Mouse (Mus musculus): ENCODE measurements around the gene Tenm3.

Gene Tenm3

DNA sequence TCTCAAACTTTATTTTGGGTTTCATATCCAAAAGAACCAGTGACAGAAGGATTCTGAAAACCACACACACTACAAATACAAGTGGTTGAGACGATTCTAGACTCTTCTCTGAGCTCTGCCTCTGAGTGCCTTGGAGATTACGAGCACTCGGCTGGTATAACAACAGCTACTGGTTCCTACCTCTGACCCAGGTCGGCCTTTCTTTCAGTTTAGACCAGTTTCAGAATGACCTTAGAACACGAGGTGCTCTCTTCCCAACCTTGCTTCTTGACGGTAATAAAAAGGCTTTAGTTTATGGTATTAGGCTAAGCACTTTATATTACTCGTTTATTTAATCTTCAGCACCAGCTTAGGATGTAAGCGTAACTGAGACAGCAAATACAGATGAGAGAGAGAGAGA is 528.1 kb downstream of the Tenm3 start:
- DNase-seq = no peak

DNA sequence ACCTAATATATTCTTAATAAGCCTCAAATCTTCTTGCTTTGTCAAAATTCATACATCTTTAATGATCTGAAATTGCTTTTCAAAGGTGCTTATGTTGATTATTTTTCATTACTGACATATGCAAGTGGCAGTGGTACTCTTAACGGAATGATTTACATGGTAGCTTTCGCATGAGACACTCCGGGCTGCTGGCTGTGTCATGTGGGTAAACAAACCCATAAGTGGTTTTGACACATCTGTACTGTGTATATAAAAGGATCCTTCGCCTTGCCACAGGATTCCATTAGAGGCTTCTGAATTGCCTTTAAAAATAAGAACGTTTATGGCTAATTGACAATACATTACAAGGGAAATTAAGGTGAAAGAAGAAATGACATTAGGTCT is 529.8 kb downstream of the Tenm3 start:
- no peak for DNase-seq

DNA sequence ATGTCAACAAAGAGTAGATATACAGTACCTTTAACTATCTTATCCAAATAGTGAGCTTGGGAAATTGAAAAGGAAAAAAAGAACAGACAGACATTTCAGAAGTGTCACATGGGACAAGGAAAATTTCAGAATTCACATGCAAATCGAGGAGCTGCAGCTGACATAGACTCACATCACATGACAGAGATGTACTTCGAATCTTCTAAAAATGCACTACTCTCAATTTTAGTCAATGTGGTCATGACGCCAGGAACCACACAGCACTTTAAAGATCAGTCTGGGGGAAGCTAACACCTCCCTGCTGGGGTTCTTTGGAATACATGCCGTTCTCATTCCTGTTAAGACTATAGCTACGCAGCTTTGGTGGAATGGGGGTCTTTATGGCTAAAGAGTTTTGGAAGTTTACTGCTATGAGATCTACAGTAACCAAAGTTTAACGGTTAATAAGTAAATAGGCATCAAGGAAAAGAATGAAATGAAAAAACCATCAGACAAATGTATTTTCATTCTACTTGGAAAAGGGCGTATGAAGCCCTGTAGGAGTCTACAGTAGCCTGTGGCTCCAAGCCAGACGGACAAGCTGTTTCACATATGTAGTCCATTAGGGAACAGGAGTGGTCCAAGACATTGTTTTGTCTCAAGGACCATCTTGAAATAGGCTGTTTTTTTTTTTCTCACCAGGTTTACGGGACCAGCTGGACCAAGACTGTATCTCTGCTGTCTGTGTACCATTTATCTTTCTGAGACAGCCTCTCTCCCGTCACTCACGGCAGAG is 530.4 kb downstream of the Tenm3 start:
- DNase-seq = no peak

DNA sequence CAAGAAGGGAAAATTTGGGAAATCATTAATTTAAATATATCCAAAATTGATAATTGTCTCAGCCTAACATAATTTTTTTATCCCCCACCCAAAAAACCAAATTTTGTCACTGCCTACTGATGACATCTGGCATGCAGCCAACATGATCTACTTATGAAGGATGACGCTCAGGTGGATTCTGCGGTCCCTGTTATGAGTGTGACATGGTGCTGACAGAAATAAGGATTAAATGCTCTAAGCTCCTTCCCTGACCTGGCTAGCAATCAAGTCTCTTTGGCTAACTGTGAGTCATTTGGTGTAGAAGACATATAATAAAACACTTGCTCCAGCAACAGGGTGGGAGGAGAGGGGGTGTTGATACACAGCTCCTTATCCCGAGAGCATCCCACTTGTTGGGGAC is 532.0 kb downstream of the Tenm3 start:
- DNase-seq = no peak

DNA sequence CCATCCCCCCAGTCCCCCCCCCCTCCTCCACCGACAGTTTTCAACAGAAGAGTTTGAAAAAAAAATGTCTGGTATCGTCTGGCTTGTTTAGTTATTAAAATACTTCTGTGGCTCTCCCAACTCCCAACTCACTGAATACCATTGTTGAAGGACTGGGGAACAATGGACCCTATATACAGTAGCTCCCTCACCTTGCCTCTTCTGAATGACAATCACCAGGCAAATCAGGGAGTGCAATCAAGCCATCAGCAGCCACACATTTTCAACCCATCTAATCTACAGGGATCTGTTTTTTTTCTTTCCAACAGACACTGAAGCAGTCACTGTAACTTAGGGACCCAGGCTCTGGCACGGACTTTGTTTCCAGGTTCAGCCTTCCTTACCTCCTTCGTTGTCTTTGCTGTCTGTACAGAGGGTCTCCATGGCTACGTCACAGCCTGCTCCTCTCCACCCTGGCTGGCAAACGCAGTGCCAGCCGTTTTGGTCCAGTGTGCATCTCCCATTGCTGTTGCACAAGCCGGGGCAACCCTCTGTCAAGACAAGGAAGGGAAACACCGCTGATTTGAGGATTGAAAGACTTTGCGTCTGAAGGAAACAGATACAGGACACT is 533.4 kb downstream of the Tenm3 start:
- no peak for DNase-seq

DNA sequence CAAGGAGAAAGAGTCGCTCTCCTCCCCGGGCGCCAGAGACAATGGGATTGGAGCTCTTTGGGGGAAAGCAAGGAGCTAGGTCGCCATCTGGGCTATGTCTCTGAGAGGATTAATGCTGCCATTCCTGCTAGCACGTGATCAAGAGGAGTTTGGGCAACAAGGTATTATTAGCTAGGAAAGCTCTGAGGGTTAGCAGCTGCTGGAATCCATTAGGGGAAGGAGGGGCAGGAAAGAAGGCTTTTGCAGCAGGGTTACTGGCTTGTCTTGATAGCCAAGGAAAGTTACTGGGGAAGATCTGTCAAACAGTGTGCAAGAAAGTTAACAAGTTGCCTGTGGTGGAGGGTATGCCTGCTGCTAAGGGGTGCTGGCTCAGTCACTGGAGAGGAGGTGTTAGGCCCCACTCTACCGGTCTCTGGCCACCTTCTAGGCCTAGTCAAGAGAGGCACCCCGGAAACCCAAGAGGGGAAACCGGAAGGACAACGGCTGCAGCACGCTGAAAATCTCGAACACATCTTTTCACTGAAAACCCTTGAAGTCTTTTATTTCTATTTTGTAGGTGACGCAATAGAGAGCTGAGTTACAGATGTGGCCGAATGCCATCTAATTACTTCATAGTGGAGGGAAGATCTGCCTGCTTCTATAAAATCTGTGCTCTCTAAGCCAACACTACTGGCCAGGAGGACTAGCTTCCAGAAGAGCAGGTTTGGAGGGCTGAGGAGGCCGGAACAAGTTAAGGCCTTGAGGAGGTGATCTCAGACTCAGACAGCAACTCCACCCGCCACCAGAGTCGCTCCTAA is 534.4 kb downstream of the Tenm3 start:
- DNase-seq = no peak

DNA sequence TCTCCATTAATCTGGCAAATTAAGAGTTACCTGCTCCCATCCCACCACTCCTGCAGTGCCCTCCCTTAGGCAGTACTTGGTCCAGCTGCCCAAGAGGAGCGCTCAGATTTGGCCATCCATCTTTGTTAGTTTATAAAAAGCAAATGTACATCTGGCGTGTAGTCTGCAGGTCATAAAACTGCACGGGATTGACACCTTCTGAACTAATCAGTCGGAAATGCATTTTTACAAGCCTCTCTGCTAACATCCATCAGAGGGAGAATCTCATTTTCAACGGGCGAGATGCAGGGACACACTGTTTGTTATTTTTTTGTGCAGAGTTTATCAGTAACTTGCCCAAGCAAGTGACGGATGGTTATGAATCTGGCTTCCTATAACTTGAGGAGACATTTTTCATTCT is 539.5 kb downstream of the Tenm3 start:
- no peak for DNase-seq

DNA sequence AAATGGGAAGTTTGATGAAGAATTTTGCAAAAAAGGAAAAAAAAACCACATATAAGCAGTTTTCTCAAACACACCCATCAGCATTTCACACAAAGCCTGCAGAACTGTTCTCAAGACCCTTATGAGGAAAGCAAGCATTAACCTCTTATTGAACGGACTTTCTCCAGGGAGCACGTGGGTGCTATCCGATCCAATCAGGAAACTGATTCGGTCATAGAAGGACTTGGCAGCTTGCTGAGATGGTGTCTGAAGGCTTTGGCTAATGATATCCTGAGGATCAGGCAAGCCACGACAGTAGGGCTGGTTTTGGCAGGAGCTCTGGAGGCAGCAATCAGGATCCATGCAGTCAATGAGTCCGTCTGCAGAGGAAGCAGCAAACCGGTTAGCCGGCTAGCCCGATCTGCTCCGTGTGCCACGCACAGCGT is 543.1 kb downstream of the Tenm3 start:
- no peak for DNase-seq

DNA sequence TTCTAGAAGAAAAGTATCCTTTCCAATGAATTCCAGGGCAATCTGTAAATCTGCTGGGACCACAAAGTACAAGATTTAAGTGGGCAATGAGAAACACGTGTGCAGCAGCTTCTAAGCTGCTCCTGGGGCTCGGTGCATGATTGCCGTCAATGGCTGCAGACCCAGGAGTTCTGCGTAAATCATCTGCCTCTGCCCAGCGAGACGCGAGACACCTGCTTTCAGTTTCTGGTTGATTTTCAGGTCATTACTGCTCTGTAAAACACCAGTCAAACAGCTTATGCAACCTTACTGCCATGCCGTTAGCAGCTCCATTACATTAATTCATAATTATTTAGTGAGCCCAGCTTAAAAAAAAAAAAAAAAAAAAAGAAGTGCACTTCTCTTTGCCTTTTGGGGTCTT is 543.7 kb downstream of the Tenm3 start:
- DNase-seq = no peak

DNA sequence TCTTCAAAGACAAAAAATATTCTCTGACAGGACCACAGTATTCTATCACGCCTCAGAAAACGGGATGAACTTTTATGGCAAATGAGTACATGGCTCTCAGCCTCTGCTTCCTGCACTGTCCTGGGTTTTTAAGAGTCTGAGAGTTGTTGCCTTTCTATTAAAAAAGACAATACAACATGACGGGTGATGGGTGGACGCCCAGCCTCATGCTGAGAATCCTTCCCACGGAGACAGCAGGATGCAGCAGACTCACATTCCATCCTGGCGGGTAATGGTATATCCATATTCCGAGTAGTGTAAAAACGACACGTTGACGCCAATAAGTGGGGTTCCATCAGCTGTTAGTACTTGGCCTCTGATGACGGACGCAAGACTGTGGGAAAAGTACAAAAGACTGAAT is 544.4 kb downstream of the Tenm3 start:
- DNase-seq = no peak

DNA sequence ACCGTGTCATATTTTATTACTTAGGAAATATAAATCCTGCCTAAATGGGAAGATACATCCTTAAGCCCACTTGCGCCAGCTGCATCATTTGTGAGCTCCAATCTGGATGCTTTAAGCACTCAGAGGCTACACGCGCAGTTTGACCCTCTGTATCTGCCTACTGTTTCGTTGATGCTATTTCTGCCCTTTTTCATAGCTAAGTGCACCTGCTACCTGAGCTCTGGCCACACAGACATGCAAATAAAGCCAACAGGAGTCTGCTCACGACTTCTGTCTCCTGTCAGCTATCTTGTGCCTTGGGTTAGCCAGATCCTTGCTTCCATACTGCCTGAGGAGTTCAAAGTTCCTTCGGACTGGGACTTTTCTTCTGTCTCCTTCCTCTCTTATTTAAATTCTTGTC is 547.4 kb downstream of the Tenm3 start:
- DNase-seq = no peak

DNA sequence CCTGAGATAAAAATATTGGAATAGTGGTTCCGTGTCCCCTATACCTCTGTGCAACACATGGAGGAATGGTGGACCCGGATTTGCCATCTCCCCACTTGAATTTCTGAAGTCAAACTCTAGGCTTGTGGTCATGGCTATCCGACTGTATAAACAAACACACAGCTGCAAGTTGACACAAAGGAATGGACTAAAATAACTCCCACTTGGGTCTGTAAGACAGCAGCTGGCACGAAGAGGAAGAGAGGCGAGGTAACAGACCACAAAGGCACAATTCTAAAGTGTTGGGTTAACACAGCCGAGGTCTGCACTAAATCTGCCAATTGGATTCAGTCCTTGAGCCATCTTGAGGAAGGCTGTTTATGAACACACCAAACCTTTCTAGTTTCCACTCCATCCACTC is 548.2 kb downstream of the Tenm3 start:
- DNase-seq = no peak

DNA sequence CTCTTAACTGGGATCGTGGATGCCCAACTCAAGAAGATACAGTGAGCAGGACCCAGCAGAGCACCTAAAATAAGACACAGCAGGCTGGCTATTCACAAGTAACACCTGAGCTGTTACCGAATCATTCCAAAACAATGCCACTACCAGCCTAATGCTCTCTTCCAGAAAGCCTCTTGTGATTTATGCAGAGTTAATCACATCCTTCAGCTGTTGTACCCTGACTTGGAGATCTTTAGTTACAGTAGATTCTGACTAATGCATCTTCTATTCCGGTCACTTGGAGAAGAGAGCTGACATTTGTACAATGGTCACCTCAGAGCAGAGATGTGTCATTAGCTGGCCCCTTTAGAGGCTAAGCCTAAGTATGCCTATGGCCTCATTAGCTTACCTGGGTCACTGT is 550.0 kb downstream of the Tenm3 start:
- DNase-seq = no peak

DNA sequence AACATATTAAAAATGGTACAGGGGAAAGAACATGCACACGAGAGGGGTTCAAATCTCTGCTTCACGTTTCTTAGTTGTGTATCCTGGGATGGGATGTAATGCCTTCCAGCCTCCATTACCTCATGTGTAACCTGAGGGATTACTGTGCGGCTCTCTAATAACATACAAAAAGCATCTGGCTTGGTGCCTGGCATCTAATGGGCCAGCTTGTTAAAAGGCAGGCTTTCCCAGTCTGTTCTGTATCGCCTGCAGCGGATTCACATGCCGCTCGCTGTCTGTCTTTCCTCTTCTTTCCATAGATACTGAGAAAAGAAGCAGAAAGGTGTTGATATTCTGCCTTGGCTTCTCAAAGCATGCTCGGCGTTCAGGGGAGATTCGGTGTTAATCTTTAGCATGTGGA is 558.3 kb downstream of the Tenm3 start:
- DNase-seq = no peak

DNA sequence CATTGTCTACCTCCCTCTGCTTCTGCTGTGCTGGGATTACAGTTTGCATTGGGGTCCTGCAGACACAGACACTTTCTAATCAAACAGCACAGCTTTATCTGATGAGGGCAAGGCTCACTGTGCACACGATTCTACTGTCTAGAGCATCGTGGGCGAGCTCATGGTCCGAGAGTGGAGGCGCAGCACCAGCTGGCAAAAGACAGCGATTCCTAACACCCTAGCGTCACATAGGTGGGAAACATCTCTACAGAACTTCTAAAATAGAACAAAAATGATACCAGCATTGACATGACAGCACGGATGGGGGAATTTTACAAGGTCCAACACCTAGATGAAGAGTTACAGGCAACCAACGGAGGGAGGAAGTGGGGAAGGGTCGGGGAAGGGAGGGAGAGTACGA is 561.9 kb downstream of the Tenm3 start:
- no peak for DNase-seq

DNA sequence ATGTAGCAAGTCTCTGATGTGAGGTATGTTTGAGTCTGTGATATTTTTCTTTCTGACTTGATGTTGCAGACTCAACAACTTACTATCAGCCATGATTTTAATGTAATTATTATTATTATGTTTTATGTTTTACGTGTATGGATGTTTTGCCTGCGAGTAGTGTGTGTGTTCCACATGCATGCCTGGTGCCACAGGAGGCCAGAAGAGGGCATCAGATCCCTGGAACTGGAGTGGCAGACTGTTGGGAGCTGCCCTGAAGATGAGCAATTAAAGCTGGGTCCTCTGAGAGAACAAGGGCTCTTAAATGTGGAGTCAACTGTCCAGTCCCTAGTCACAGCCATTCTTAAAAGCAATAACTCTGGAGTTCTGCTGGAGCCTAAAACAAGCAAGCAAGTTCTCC is 564.4 kb downstream of the Tenm3 start:
- DNase-seq = no peak

DNA sequence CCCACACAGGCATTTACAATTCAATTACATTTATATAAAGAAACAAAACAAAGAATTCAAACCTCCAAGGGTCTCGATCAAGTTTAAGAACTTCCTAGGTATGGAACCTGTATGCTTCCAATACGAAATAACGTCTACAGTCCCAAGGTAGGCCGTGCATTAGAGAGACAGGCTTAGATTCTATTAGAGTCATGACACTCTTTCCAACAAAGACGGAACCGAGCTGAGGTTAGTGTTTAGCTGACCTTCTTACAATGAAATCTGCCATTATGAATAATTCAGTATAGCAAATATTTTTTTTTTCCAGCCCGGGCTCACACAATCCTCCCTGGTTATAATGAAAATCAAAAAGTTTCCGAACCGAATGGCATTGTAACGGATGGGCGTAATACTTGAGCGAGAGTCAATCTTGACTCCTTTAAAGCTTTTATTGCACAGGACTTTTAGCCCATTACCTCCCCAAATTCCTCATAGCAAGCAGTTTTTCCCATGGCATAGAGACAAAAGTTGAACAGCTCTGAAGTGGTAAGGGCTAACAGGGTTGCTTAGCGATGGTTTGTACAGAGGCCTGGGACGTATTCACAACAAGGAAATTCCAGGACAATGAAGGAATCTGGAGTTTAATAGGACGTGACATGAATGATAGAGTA is 565.6 kb downstream of the Tenm3 start:
- DNase-seq = no peak

DNA sequence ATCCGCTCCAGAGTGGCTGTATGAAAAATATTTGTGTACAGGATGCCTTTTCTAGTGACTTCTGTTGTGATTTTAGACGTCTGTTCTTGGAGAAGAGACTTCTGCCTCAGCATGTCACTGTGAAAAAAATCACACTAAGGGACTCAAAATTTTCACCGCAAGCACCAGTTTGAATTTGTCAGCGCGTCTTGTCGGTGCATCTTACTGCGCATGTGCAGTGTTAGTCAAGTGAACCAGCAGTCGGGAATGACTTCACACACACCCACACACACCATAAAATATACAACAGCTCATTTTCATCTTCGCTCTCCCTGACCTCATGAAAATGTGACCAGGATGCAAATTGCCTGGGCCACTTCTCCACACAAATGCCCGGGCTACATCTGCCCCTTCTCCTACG is 568.7 kb downstream of the Tenm3 start:
- no peak for DNase-seq

DNA sequence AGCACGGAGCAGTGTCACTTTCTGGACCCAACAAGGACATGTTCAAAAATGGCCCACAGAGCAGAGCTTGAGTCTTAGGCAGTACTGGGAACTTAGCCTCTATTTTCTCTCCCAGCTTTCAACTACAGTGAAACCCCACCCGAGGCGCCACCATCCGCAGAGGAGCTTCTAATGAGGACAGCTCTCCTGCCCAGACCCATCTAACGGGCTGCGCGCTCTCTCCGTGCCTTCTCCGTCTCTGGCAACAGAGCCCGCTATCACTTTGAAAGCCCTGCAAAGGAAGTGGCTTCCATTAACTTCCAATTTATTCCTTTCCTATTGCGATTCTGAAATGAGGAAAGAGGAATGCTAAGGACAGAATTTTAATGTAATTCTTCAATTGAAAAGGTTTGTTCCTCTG is 569.2 kb downstream of the Tenm3 start:
- DNase-seq = no peak

DNA sequence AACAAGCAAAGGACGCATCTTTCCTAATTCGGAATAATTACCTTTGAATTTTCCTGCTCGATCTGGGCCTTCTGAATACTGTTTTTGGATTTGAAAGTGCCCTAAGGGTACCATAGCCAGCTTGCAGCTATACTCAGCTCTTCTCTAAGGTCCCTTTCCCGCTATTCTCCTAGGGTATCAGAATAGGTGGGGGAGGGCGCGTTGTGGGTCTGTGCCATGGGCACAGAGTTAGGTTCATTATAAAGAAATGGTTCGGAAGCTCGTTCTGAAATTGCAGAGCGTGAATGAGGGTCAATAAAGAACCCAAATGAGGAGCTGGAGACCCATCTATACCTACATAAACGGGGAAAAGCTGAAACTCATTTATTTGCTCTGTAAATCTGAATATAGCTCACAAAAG is 575.1 kb downstream of the Tenm3 start:
- no peak for DNase-seq

DNA sequence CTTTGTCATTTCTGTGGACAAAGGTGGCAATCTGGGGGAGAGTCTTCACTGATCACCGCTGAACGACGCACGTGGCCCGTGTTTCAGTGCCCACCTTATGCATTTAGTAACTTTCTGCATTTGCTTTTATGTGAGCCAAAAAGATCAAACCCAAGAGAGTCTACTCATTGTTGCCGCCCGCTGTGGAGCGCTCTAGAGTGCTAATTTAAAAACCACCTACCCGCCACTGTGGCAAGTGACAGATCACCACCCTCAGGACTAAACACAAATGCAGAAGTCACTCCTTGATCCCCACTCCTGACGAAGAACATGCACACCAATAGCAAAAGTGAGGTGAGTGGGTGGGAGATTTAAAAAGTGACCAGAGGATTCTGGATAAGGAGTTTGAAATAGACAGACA is 583.5 kb downstream of the Tenm3 start:
- no peak for DNase-seq

DNA sequence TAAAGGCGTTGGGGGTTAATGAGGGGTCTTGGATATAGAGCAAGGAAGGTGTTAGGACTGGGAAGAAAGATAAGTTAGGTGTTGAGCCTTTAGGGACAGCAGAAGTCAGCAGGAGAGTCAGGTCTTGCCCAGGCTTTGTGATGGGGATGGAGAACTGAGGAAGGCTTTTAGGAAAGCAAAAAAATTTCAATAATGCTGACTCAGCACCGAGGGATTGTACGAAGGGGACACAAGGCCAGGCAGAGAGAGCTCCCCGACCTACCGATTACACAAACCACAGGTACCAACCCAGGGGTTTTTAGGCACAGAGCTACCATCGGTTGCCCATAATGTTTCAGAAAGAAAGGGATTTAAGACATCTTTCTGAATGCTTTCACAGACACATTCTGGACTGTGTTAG is 583.9 kb downstream of the Tenm3 start:
- DNase-seq = no peak

DNA sequence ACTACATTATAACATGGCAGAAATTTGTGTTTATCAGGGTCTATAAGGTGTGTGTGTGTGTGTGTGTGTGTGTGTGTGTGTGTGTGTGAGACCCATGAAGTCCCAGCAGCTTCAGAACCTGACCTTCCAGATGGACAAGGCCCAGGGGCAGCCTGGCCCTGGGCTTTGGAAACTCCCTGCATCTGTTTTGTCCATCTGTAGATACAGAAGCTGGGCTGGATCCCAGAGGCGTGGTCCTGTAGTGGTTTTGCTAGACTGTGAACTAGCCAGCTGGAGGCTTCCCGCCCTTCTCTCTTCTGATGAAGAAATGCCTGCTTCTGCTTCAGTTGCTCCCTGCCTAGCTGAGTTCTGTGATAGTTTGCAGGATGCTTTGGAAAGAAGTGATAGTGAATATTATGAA is 599.9 kb downstream of the Tenm3 start:
- DNase-seq = no peak

All from thymus, postnatal 4 days (tissue).